Mouse (Mus musculus): ENCODE measurements around the gene Fkbp15. TPM values are rescaled to one million over a fixed set of nuclear protein-coding genes. Genes with fewer than 3 reads are reported as not detected.

Gene Fkbp15
- total RNA-seq, 1 experiment, result 20.7 TPM

DNA sequence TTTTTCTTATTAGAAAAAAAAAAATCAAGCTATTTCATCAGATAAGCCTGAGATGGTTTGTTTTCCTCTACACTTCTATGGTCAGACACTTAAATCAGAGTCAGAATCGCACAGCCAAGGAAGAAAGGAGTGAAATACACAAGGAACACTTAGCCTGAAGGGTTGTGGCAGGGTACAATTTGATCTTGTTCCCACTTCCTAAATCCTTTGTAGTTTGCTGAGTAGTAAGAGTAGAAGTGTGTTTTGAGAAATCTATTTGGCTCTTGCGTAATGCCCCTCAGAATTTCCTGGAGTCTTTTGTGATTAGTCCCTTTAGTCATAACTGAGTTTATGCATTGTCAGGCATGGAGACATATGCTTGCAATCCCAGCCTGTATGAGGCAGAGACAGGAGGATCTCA, 11.0 kb downstream of the Fkbp15 start:
- in situ Hi-C loops (cut with MboI; ENCODE audit: low sequenced_read_pairs in 2 of 2, unreplicated experiment in 2 of 2), result no loop called here
- Histone ChIP-seq H3K4me1 (ENCODE audit: control insufficient read depth in 2 of 2, insufficient read depth in 2 of 2, low read length in 2 of 2, poor library complexity in 1 of 2) (no peaks in the 10 kb centered on the region), H3K9ac (ENCODE audit: insufficient read depth, low read depth, low read length, poor library complexity, severe bottlenecking) (no peak overlapping the region), H3K9me3 (ENCODE audit: control insufficient read depth, insufficient read depth, low read depth, low read length) (no peaks in the 10 kb centered on the region), H3K36me3 (ENCODE audit: control insufficient read depth, insufficient read depth, low read length, poor library complexity, severe bottlenecking) (no peaks in the 10 kb centered on the region; the same call in 1 of the 2 replicates), H3K4me3 (ENCODE audit: insufficient read depth in 1 of 2, low read depth in 1 of 2, low read length in 2 of 2, poor library complexity in 1 of 2, severe bottlenecking in 1 of 2) (no peak overlapping the region), H3K27ac (ENCODE audit: insufficient read depth, low read depth, low read length, poor library complexity, severe bottlenecking) (no peak overlapping the region)
- TF ChIP-seq CHD2 (IDR thresholded peaks at IDR 0.05; ENCODE audit: low read depth, low read length) (no peak), MAFK (IDR thresholded peaks at IDR 0.05; ENCODE audit: insufficient read depth, low read depth, low read length) (no peak), ZC3H11A (IDR thresholded peaks at IDR 0.05; ENCODE audit: borderline replicate concordance, low read depth, low read length) (no peak), ZNF384 (IDR thresholded peaks at IDR 0.05; ENCODE audit: low read depth, low read length) (no peak), HCFC1 (IDR thresholded peaks at IDR 0.05; ENCODE audit: borderline replicate concordance, insufficient read depth, low read length) (no peak)
- no peak for DNase-seq (ENCODE audit: low read depth, low spot score)

- H3K4me3 ChIP-seq (ENCODE audit: insufficient read depth in 1 of 2, low read depth in 1 of 2, low read length in 2 of 2, poor library complexity in 1 of 2, severe bottlenecking in 1 of 2), result no peak overlapping the region
- TF ChIP-seq MAFK (IDR thresholded peaks at IDR 0.05; ENCODE audit: insufficient read depth, low read depth, low read length) (no peak), CHD2 (IDR thresholded peaks at IDR 0.05; ENCODE audit: low read depth, low read length) (no peak), ZC3H11A (IDR thresholded peaks at IDR 0.05; ENCODE audit: borderline replicate concordance, low read depth, low read length) (no peak)
- no peak overlapping the region for H3K27ac ChIP-seq (ENCODE audit: insufficient read depth, low read depth, low read length, poor library complexity, severe bottlenecking)
- H3K9me3 ChIP-seq (ENCODE audit: control insufficient read depth, insufficient read depth, low read depth, low read length), result no peaks in the 10 kb centered on the region
- H3K4me1 ChIP-seq (ENCODE audit: control insufficient read depth in 2 of 2, insufficient read depth in 2 of 2, low read length in 2 of 2, poor library complexity in 1 of 2), result no peaks in the 10 kb centered on the region
- H3K9ac ChIP-seq (ENCODE audit: insufficient read depth, low read depth, low read length, poor library complexity, severe bottlenecking), result no peak overlapping the region
- in situ Hi-C loops (cut with MboI; ENCODE audit: low sequenced_read_pairs in 2 of 2, unreplicated experiment in 2 of 2), result no loop called here
- no peaks in the 10 kb centered on the region; the same call in 1 of the 2 replicates for H3K36me3 ChIP-seq (ENCODE audit: control insufficient read depth, insufficient read depth, low read length, poor library complexity, severe bottlenecking)
- no peak for DNase-seq (ENCODE audit: low read depth, low spot score)
These were observed 12.0 kb downstream of the Fkbp15 start for GRCm38 (mm10) chr4:62348329-62348705.

DNA sequence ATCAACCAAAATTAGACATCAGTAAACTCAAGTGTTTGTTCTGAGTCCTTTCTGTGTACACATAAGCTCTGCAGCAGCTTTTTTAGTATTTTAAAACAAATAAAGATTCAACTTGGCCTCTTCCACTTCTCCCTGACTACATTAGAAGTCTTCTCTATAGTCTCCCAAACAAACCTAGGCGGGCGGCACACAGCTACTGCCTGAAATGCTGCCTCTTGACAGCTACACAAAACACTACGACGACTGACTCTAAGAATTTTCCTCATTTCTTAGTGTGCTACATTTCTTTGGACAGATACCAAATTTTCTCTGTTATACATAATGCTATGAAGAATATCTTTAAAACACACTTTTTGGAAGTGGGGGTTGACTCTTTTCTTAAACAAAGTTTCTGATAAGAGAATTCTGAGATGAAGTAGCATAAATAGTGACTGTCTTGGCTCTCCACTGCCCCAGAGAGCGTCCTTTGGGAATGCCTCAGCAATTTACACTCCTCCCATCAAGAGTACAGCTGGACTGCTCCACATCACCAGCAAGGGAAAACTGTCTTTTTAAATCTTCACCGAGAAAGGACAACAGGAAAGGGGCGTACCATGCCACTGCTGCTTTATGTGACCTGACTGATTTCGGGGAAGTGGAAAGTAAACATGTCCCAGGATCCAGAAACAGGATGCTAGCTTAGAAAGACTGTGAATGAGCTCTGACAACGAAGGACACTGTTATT, 12.6 kb downstream of the Fkbp15 start:
- no peak for DNase-seq (ENCODE audit: low read depth, low spot score)
- H3K4me1 ChIP-seq (ENCODE audit: control insufficient read depth in 2 of 2, insufficient read depth in 2 of 2, low read length in 2 of 2, poor library complexity in 1 of 2), result no peaks in the 10 kb centered on the region
- H3K4me3 ChIP-seq (ENCODE audit: insufficient read depth in 1 of 2, low read depth in 1 of 2, low read length in 2 of 2, poor library complexity in 1 of 2, severe bottlenecking in 1 of 2), result no peak overlapping the region
- in situ Hi-C loops (cut with MboI; ENCODE audit: low sequenced_read_pairs in 2 of 2, unreplicated experiment in 2 of 2), result no loop called here
- H3K9me3 ChIP-seq (ENCODE audit: control insufficient read depth, insufficient read depth, low read depth, low read length), result no peaks in the 10 kb centered on the region
- no peak for TF ChIP-seq ZNF384 (IDR thresholded peaks at IDR 0.05; ENCODE audit: low read depth, low read length)
- no peak for TF ChIP-seq ZC3H11A (IDR thresholded peaks at IDR 0.05; ENCODE audit: borderline replicate concordance, low read depth, low read length)
- no peak for TF ChIP-seq CHD2 (IDR thresholded peaks at IDR 0.05; ENCODE audit: low read depth, low read length)
- no peak for TF ChIP-seq MAFK (IDR thresholded peaks at IDR 0.05; ENCODE audit: insufficient read depth, low read depth, low read length)
- no peak for TF ChIP-seq HCFC1 (IDR thresholded peaks at IDR 0.05; ENCODE audit: borderline replicate concordance, insufficient read depth, low read length)
- no peak overlapping the region for H3K9ac ChIP-seq (ENCODE audit: insufficient read depth, low read depth, low read length, poor library complexity, severe bottlenecking)
- H3K36me3 ChIP-seq (ENCODE audit: control insufficient read depth, insufficient read depth, low read length, poor library complexity, severe bottlenecking), result no peaks in the 10 kb centered on the region; the same call in 1 of the 2 replicates
- H3K27ac ChIP-seq (ENCODE audit: insufficient read depth, low read depth, low read length, poor library complexity, severe bottlenecking), result no peak overlapping the region

GRCm38 (mm10) chr4:62345827-62346226, 14.5 kb downstream of the Fkbp15 start:
- DNase-seq (ENCODE audit: low read depth, low spot score), result no peak
- in situ Hi-C loops (cut with MboI; ENCODE audit: low sequenced_read_pairs in 2 of 2, unreplicated experiment in 2 of 2), result no loop called here
- Histone ChIP-seq H3K4me1 (ENCODE audit: control insufficient read depth in 2 of 2, insufficient read depth in 2 of 2, low read length in 2 of 2, poor library complexity in 1 of 2) (no peaks in the 10 kb centered on the region), H3K4me3 (ENCODE audit: insufficient read depth in 1 of 2, low read depth in 1 of 2, low read length in 2 of 2, poor library complexity in 1 of 2, severe bottlenecking in 1 of 2) (no peak overlapping the region), H3K27ac (ENCODE audit: insufficient read depth, low read depth, low read length, poor library complexity, severe bottlenecking) (no peak overlapping the region), H3K9ac (ENCODE audit: insufficient read depth, low read depth, low read length, poor library complexity, severe bottlenecking) (no peak overlapping the region), H3K9me3 (ENCODE audit: control insufficient read depth, insufficient read depth, low read depth, low read length) (no peaks in the 10 kb centered on the region), H3K36me3 (ENCODE audit: control insufficient read depth, insufficient read depth, low read length, poor library complexity, severe bottlenecking) (no peaks in the 10 kb centered on the region; the same call in 1 of the 2 replicates)
- TF ChIP-seq ZC3H11A (IDR thresholded peaks at IDR 0.05; ENCODE audit: borderline replicate concordance, low read depth, low read length) (no peak), HCFC1 (IDR thresholded peaks at IDR 0.05; ENCODE audit: borderline replicate concordance, insufficient read depth, low read length) (no peak), CHD2 (IDR thresholded peaks at IDR 0.05; ENCODE audit: low read depth, low read length) (no peak), MAFK (IDR thresholded peaks at IDR 0.05; ENCODE audit: insufficient read depth, low read depth, low read length) (no peak), ZNF384 (IDR thresholded peaks at IDR 0.05; ENCODE audit: low read depth, low read length) (no peak)
